Mouse (Mus musculus) midbrain, embryonic 11.5 days (tissue): ENCODE measurements around the gene Cbfa2t3. TPM values are rescaled to one million over a fixed set of nuclear protein-coding genes. Genes with fewer than 3 reads are reported as not detected.

ENCODE experiments used
- ATAC-seq: fragments of 200-750 bp; cut with Nextera tagmentation; 2 replicates; pipeline ENCODE4 v1.8.0; 2017; ENCODE audit warnings: moderate TSS enrichment, moderate library complexity; ENCODE audit not compliant: low FRiP score
- DNase-seq: peaks from one replicate; pipeline ENCODE4 v3.0.0; 2015; ENCODE audit warnings: low spot score; ENCODE audit errors: missing footprints
- H3K27ac ChIP-seq: fragments of 300-500 bp; sonication (generic); 2 replicates; pipeline ENCODE4 v1.5.1; 2014; ENCODE audit warnings: low read depth, low read length
- H3K27me3 ChIP-seq: fragments of 300-500 bp; sonication (generic); 2 replicates; pipeline ENCODE4 v1.6.1; 2014; ENCODE audit warnings: mild to moderate bottlenecking, low read length, moderate library complexity, mixed read lengths; ENCODE audit not compliant: control insufficient read depth, insufficient read depth
- H3K36me3 ChIP-seq: fragments of 300-500 bp; sonication (generic); 2 replicates; pipeline ENCODE4 v1.6.1; 2014; ENCODE audit warnings: mild to moderate bottlenecking, low read length, moderate library complexity, mixed read lengths; ENCODE audit not compliant: control insufficient read depth, insufficient read depth
- H3K4me1 ChIP-seq: fragments of 300-500 bp; sonication (generic); 2 replicates; pipeline ENCODE4 v1.6.1; 2014; ENCODE audit warnings: low read length; ENCODE audit not compliant: control insufficient read depth, insufficient read depth
- H3K4me2 ChIP-seq: fragments of 300-500 bp; sonication (generic); 2 replicates; pipeline ENCODE4 v1.6.1; 2014; ENCODE audit warnings: mild to moderate bottlenecking, moderate library complexity
- H3K4me3 ChIP-seq: fragments of 300-500 bp; sonication (generic); 2 replicates; pipeline ENCODE4 v1.5.1; 2014; ENCODE audit warnings: low read depth, low read length
- H3K9ac ChIP-seq: fragments of 300-500 bp; sonication (generic); 2 replicates; pipeline ENCODE4 v1.6.1; 2014; ENCODE audit warnings: low read length
- H3K9me3 ChIP-seq: fragments of 300-500 bp; sonication (generic); 2 replicates; pipeline ENCODE4 v1.6.1; 2016; ENCODE audit warnings: low read length; ENCODE audit not compliant: control insufficient read depth
- WGBS: fragments of 180-500 bp; shearing (Covaris S2); extraction: QIAGEN DNeasy Blood & Tissue Kit; methylation state at CpG from one replicate; pipeline ENCODE4 v1.1.7; 2014; 5-methylcytosine and 5-hydroxymethylcytosine counted together
- polyA plus RNA-seq: library from polyadenylated mRNA; unstranded; fragments of >200 nt; fragmentation: Nextera tagmentation; extraction: Ambion mirVana; gene quantifications from 2 replicates; pipeline ENCODE4 v1.2.1, GENCODE M21; 2014

Gene Cbfa2t3
- polyA plus RNA-seq, 1 experiment from 2014 or later, result 6.1 TPM

GRCm38 (mm10) chr8:122624653-122625052 lies 74.3 kb downstream of the Cbfa2t3 start:
- Histone ChIP-seq H3K4me2 (no peak overlapping the region), H3K4me3 (no peak overlapping the region), H3K9ac (no peak overlapping the region), H3K36me3 (no peaks in the 10 kb centered on the region), H3K4me1 (no peaks in the 10 kb centered on the region; the same call in 1 of the 2 replicates), H3K9me3 (no peaks in the 10 kb centered on the region), H3K27me3 (no peaks in the 10 kb centered on the region), H3K27ac (no peak overlapping the region)
- ATAC-seq (no peak), DNase-seq (no peak)
- 74% methylated on average over 5 of the region's 5 CpGs for WGBS

GRCm38 (mm10) chr8:122623844-122624642 lies 74.9 kb downstream of the Cbfa2t3 start:
- no peaks in the 10 kb centered on the region for H3K27me3 ChIP-seq
- no peak overlapping the region for H3K27ac ChIP-seq
- H3K36me3 ChIP-seq, result no peaks in the 10 kb centered on the region
- no peak overlapping the region for H3K9ac ChIP-seq
- no peaks in the 10 kb centered on the region for H3K9me3 ChIP-seq
- H3K4me3 ChIP-seq, result no peak overlapping the region
- WGBS, result 88% methylated on average over 16 of the region's 17 CpGs
- ATAC-seq, result no peak
- H3K4me2 ChIP-seq, result no peak overlapping the region
- no peaks in the 10 kb centered on the region for H3K4me1 ChIP-seq
- no peak for DNase-seq

DNA sequence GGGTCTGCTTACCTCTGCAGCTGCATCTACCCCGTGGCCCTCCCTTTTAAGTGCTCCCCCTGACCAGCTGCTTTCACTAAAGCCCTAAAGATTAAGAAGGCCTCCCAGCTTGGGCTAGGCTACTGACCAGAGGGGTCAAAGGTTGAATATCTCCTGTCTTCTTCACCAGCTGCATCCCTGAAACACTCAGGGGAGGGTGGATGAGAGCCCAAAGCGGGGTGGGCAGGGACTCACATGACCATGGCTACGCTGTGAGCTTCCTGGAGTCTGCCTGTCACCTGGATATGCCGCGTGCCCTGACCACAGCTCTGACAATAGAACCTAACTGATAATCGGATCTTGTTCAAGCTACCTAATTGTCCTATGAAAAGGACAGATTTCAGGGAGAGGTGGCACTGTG lies 76.2 kb downstream of the Cbfa2t3 start, which contains the start of gene Pabpn1l:
Gene Pabpn1l (minus strand): TSS at position 13 of the 400 bp plus-strand sequence.
- no peak for ATAC-seq
- 55% methylated on average over 6 of the region's 6 CpGs for WGBS
- no peak for DNase-seq
- Histone ChIP-seq H3K4me2 (no peak within 1 kb of the TSS), H3K27me3 (no peaks in the 10 kb centered on the region), H3K4me1 (no peaks in the 10 kb centered on the region; the same call in 1 of the 2 replicates), H3K4me3 (no peak within 1 kb of the TSS), H3K36me3 (no peaks in the 10 kb centered on the region), H3K9me3 (no peaks in the 10 kb centered on the region), H3K9ac (no peak within 1 kb of the TSS), H3K27ac (no peak within 1 kb of the TSS)

DNA sequence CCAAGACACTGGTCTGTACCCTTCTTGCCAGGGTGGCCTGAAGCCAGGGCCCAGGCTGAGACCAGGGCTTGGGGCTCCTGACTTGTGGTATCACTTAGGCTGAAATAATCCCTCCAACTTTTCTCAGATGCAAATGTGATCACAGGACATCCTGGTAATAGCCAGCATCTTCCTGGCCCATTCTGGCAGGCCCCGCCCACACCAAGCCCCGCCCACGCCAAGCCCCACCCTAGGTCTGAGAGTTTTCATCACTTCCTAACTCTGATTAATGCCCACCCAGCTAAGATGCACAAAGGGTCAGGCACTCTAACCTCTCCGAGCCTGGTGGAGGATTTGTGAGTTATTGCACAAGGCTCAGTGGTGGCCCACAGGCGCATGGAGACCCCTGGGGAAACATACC lies 78.5 kb downstream of the Cbfa2t3 start:
- H3K27ac ChIP-seq, result no peak overlapping the region
- WGBS, result 38% methylated on average over 5 of the region's 5 CpGs
- DNase-seq, result no peak

DNA sequence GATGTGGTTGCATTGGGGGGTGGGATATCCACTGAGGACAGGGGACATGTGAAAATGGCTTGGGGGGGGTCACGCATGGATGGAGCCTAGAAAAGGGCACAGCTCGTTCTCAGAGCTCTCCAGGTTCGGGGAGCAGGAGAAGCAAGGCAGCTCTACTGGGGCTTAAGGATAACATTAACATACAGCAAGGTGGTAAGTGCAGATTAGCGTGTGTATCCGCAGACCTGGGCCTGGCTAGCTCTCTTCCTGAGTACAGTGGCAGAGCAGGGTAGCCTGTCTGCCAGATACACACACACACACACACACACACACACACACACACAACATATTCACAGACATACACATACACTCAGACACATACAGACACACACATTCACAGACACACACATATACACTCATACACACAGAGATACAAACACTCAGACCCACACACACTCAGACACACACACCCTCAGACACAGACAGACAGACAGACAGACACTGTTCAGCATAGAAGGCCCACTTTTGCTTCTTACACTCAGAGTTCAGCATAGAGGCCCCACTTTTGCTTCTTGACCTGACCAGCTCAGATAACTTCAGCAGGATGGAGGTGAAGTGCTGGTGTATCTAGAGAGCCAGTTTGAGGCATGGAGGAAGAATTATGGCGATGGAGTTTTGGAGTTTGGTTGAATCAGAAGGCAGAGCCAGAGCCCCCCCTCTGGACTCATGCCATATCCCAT lies 80.1 kb downstream of the Cbfa2t3 start:
- 74% methylated on average over 6 of the region's 6 CpGs for WGBS
- ATAC-seq, result 0 out of 2 replicates have a peak, but pooled peaks have one; percentile 8

More for the DNA sequence above, 78.5 kb downstream of the Cbfa2t3 start:
- Histone ChIP-seq H3K9me3 (no peaks in the 10 kb centered on the region), H3K4me2 (no peak overlapping the region), H3K27me3 (no peaks in the 10 kb centered on the region), H3K4me3 (no peak overlapping the region), H3K9ac (no peak overlapping the region), H3K4me1 (no peaks in the 10 kb centered on the region; the same call in 1 of the 2 replicates), H3K36me3 (no peaks in the 10 kb centered on the region)
- ATAC-seq, result no peak

GRCm38 (mm10) chr8:122617947-122618546 lies 80.9 kb downstream of the Cbfa2t3 start:
- H3K36me3 ChIP-seq, result no peaks in the 10 kb centered on the region
- H3K4me1 ChIP-seq, result no peaks in the 10 kb centered on the region; the same call in 1 of the 2 replicates
- H3K4me2 ChIP-seq, result no peak overlapping the region
- H3K27me3 ChIP-seq, result no peaks in the 10 kb centered on the region
- no peak overlapping the region for H3K9ac ChIP-seq
- no peaks in the 10 kb centered on the region for H3K9me3 ChIP-seq
- WGBS, result 38% methylated on average over 5 of the region's 7 CpGs
- ATAC-seq (peak; percentile 45), DNase-seq (peak; percentile 98)
- H3K27ac ChIP-seq, result no peak overlapping the region
- no peak overlapping the region for H3K4me3 ChIP-seq

More for the DNA sequence above, 80.1 kb downstream of the Cbfa2t3 start:
- no peak overlapping the region for H3K4me2 ChIP-seq
- no peak overlapping the region for H3K9ac ChIP-seq
- H3K4me1 ChIP-seq, result no peaks in the 10 kb centered on the region; the same call in 1 of the 2 replicates
- no peak overlapping the region for H3K4me3 ChIP-seq
- H3K36me3 ChIP-seq, result no peaks in the 10 kb centered on the region
- DNase-seq, result no peak
- H3K27ac ChIP-seq, result no peak overlapping the region
- H3K27me3 ChIP-seq, result no peaks in the 10 kb centered on the region
- no peaks in the 10 kb centered on the region for H3K9me3 ChIP-seq

GRCm38 (mm10) chr8:122616181-122616905 lies 82.6 kb downstream of the Cbfa2t3 start:
- Histone ChIP-seq H3K27me3 (no peaks in the 10 kb centered on the region), H3K36me3 (no peaks in the 10 kb centered on the region), H3K9ac (no peak overlapping the region), H3K4me2 (no peak overlapping the region), H3K4me1 (peaks cover 9% of the 10 kb centered on the region), H3K4me3 (no peak overlapping the region), H3K9me3 (no peaks in the 10 kb centered on the region), H3K27ac (no peak overlapping the region)
- DNase-seq (no peak), ATAC-seq (no peak)
- WGBS, result 77% methylated on average over 9 of the region's 9 CpGs

- Histone ChIP-seq H3K4me1 (peaks cover 14% of the 10 kb centered on the region), H3K4me2 (peak within 1 kb of the TSS; percentile 91), H3K9ac (peak within 1 kb of the TSS; percentile 76), H3K9me3 (no peaks in the 10 kb centered on the region), H3K27me3 (no peaks in the 10 kb centered on the region), H3K27ac (peak within 1 kb of the TSS; percentile 46), H3K4me3 (peak within 1 kb of the TSS; percentile 62), H3K36me3 (no peaks in the 10 kb centered on the region)
- ATAC-seq (peak; percentile 98), DNase-seq (peak; percentile 100)
- WGBS, result under 1% methylated on average over 57 of the region's 57 CpGs
Measured at GRCm38 (mm10) chr8:122611295-122612133, 87.4 kb downstream of the Cbfa2t3 start, which contains the start of the genes Galns and Trappc2l. Gene Galns (minus strand): TSS chr8:122611463. Gene Trappc2l (plus strand): TSS chr8:122611640.
